Mouse (Mus musculus) midbrain, embryonic 12.5 days (tissue): ENCODE results near the gene Kdm1a. TPM values are rescaled to one million over a fixed set of nuclear protein-coding genes. Genes with fewer than 3 reads are reported as not detected.
A peak's percentile ranks its signal among the peaks of the same experiment; 100 is the strongest.

ENCODE experiments used
- ATAC-seq: fragments of 200-750 bp; cut with Nextera tagmentation; 2 replicates; pipeline ENCODE4 v1.8.0; 2017; ENCODE audit warnings: low read depth, moderate TSS enrichment, moderate library complexity; ENCODE audit not compliant: low FRiP score
- H3K27ac ChIP-seq: fragments of 300-500 bp; sonication (generic); replicated peaks from 2 replicates; pipeline ENCODE4 v1.5.1; 2016; ENCODE audit warnings: mild to moderate bottlenecking
- H3K27me3 ChIP-seq: fragments of 300-500 bp; sonication (generic); 2 replicates; pipeline ENCODE4 v1.6.1; 2016; ENCODE audit warnings: mild to moderate bottlenecking
- H3K36me3 ChIP-seq: fragments of 300-500 bp; sonication (generic); 2 replicates; pipeline ENCODE4 v1.6.1; 2016
- H3K4me1 ChIP-seq: fragments of 300-500 bp; sonication (generic); 2 replicates; pipeline ENCODE4 v1.6.1; 2016
- H3K4me2 ChIP-seq: fragments of 300-500 bp; sonication (generic); replicated peaks from 2 replicates; pipeline ENCODE4 v1.6.1; 2016; ENCODE audit warnings: mild to moderate bottlenecking, moderate library complexity
- H3K4me3 ChIP-seq: fragments of 300-500 bp; sonication (generic); 2 replicates; pipeline ENCODE4 v1.5.1; 2016; ENCODE audit warnings: mild to moderate bottlenecking
- H3K9ac ChIP-seq: fragments of 300-500 bp; sonication (generic); replicated peaks from 2 replicates; pipeline ENCODE4 v1.6.1; 2016; ENCODE audit warnings: mild to moderate bottlenecking, moderate library complexity
- H3K9me3 ChIP-seq: fragments of 300-500 bp; sonication (generic); 2 replicates; pipeline ENCODE4 v1.6.1; 2016; ENCODE audit warnings: mild to moderate bottlenecking
- WGBS: fragments of 180-500 bp; shearing (Covaris S2); methylation state at CpG from one replicate; pipeline ENCODE4 v1.1.7; 2016; 5-methylcytosine and 5-hydroxymethylcytosine counted together
- polyA plus RNA-seq: library from polyadenylated mRNA; unstranded; fragments of >200 nt; fragmentation: Nextera tagmentation; extraction: Ambion mirVana; gene quantifications from 2 replicates; pipeline ENCODE4 v1.2.1, GENCODE M21; 2016

The Kdm1a gene
- polyA plus RNA-seq, 1 experiment from 2014 or later: 113 TPM

DNA sequence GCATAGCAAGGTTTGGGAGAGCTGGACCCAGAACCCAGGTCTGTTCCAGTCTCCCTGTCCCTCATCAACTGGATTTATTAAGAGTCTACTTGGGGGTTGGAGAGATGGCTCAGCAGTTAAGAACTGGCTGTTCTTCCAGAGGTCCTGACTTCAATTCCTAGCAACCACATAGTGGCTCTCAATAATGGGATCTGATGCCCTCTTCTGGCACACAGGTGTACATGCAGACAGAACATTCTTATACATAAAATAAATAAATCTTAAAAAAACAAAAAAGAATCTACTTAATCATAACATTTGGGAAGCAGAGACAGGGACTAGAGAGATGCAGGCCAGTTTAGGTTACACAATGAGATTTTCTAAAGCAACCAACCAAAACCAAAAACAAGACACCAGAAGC is 33.5 kb upstream of the Kdm1a start:
- peaks cover 34% of the 10 kb centered on the region for H3K27me3 ChIP-seq
- H3K9ac ChIP-seq: no peak overlapping the region
- H3K4me3 ChIP-seq: no peak overlapping the region
- peaks cover 30% of the 10 kb centered on the region for H3K4me1 ChIP-seq
- H3K27ac ChIP-seq: no peak overlapping the region
- H3K4me2 ChIP-seq: no peak overlapping the region
- no peaks in the 10 kb centered on the region for H3K36me3 ChIP-seq
- H3K9me3 ChIP-seq: no peaks in the 10 kb centered on the region
- ATAC-seq: no peak

DNA sequence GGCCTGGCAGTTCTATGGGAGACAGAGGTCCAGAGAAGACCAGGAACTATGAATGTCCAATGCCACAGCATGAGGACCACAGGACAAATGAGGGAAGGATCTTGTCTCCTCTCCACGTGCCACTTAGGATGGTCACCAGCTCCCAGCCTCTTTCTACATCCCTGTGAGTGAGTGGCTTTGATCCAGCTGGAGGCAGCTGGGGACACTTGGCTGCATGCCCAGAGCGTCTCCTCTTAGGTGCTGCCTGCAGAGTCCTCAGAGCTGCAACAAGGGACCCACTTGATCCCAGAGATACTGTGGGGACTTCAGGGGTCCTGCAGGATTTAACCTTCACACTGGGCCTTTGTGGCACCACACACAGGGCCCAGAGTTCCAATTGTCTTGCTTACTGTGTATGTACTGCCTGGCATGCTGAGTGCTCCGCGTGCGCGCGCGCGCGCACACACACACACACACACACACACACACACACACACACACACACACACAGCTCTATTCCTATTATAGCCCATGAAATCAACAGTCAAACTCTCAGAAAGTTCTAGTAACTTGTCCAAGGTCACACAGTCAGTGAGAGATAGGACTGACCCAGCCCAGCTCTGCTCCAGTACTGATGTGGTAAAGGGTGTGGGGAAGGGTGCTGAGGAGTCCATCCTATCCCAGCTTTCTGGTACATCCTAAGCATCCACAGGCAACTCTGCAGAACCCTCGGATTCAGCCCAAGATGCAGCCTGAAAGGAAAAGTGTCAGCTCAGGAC is 28.9 kb upstream of the Kdm1a start:
- no peak for ATAC-seq
- H3K27ac ChIP-seq: no peak overlapping the region

DNA sequence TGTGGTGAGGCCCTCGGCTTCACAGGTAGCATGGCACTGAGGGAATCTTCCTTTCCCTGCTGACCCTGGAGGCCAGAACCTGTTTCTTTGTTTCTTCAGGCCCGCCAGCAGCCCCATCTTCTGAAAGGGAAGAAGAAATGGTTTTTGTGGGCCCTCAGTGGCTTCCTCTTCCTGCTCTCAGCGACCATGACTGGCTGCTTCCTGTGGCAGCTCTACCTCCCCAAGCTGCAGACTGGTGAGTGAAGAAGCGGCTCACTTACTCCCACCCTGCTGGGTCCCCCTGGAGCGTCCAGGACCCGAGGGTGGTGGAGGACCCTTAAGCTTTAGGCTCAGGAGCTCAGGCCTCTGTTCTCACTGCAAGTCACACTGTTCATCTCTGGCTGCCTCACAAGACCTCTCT is 24.1 kb upstream of the Kdm1a start:
- Histone ChIP-seq H3K27me3 (peaks cover 4% of the 10 kb centered on the region; the same call in 1 of the 2 replicates), H3K9ac (no peak overlapping the region), H3K4me2 (no peak overlapping the region), H3K9me3 (no peaks in the 10 kb centered on the region), H3K27ac (no peak overlapping the region), H3K4me3 (no peak overlapping the region), H3K36me3 (no peaks in the 10 kb centered on the region), H3K4me1 (0 out of 2 replicates have a peak, but pooled peaks cover 7% of the 10 kb centered on the region)
- 80% methylated on average over 6 of the region's 6 CpGs for WGBS
- no peak for ATAC-seq

More for the DNA sequence above, 28.9 kb upstream of the Kdm1a start:
- no peak overlapping the region for H3K4me3 ChIP-seq
- 0 out of 2 replicates have a peak, but pooled peaks cover 7% of the 10 kb centered on the region for H3K4me1 ChIP-seq
- H3K27me3 ChIP-seq: peaks cover 11% of the 10 kb centered on the region
- H3K9ac ChIP-seq: no peak overlapping the region
- no peaks in the 10 kb centered on the region for H3K9me3 ChIP-seq
- H3K36me3 ChIP-seq: no peaks in the 10 kb centered on the region
- H3K4me2 ChIP-seq: no peak overlapping the region
- 87% methylated on average over 11 of the region's 11 CpGs for whole genome bisulfite sequencing

DNA sequence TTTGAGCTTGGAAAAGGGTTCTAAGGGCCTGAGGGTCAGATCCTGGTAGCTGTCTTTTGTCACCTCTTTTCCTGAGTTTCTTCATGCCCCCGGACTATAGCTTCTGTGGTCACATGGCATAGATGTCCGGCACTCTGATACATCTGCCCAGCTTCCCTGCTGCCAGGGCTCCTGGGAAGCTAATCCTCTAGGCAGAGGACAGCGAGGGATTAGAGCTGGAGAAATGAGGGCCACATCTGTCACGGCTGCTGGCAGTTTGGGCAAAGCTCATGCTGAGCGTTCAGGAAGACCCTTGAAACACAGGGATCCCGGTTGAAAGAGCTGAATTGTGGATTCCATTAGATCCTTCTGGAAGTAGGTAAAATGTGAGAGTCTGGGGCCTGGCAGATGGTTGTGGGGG is 19.9 kb upstream of the Kdm1a start, which contains the start of gene Lactbl1:
TSS of gene Lactbl1 (plus strand) at position 234 of the 400 bp plus-strand sequence.
- WGBS: 25% methylated on average over 6 of the region's 6 CpGs
- H3K27ac ChIP-seq: no peak within 1 kb of the TSS
- H3K4me2 ChIP-seq: no peak within 1 kb of the TSS
- no peak within 1 kb of the TSS for H3K4me3 ChIP-seq
- peaks cover 10% of the 10 kb centered on the region; the same call in 1 of the 2 replicates for H3K4me1 ChIP-seq
- no peaks in the 10 kb centered on the region for H3K36me3 ChIP-seq
- 0 out of 2 replicates have a peak, but pooled peaks cover 4% of the 10 kb centered on the region for H3K27me3 ChIP-seq
- ATAC-seq: no peak
- 0 out of 2 replicates have a peak within 1 kb of the TSS, but pooled peaks have one; percentile 43 for H3K9ac ChIP-seq
- no peaks in the 10 kb centered on the region for H3K9me3 ChIP-seq

DNA sequence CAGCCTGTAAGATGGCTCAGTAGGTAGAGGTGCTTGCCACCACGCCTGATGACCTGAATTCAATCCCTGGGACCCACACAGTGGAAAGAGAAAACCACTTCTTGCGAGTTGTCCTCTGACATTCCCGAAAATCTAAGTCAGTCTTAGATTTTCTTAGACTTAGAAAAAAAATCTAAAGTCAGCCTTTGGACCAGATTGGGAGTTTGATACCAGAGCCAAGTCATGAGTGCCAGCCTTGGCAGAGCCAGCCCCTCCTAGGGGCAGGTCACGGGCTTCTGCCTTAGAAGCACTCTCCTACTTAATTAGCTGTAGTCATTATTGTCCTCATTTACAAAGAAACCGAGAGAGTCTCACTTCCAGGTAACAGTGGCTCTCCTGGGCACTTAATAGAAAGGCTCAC is 19.4 kb upstream of the Kdm1a start:
- H3K27ac ChIP-seq: no peak overlapping the region
- H3K4me3 ChIP-seq: no peak overlapping the region
- H3K4me1 ChIP-seq: peaks cover 9% of the 10 kb centered on the region; the same call in 1 of the 2 replicates
- H3K36me3 ChIP-seq: no peaks in the 10 kb centered on the region
- H3K9ac ChIP-seq: no peak overlapping the region
- H3K27me3 ChIP-seq: 0 out of 2 replicates have a peak, but pooled peaks cover 4% of the 10 kb centered on the region
- 50% methylated on average over 5 of the region's 5 CpGs for WGBS
- no peaks in the 10 kb centered on the region for H3K9me3 ChIP-seq
- no peak overlapping the region for H3K4me2 ChIP-seq
- ATAC-seq: no peak

DNA sequence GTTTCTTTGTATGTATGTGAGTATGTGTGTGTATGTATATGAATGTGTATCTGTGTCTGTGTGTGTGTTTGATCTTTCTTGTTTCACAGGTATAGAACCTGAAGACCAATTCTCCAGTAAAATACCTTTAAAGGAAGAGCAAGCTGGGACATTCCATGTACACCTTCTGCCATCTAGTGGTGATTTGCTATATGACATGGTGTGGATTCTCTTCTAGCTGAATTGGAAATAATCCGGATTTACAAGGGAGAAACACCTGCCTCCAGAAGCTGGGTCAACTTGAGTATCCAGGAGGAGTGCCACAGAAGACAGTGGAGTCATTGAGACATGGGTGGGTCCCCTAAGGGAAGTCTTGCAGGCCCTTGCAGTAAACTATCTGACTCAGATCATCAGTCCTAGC is 18.8 kb upstream of the Kdm1a start:
- Histone ChIP-seq H3K36me3 (no peaks in the 10 kb centered on the region), H3K9ac (no peak overlapping the region), H3K27ac (no peak overlapping the region), H3K4me1 (peaks cover 9% of the 10 kb centered on the region; the same call in 1 of the 2 replicates), H3K4me3 (no peak overlapping the region), H3K27me3 (0 out of 2 replicates have a peak, but pooled peaks cover 4% of the 10 kb centered on the region), H3K9me3 (no peaks in the 10 kb centered on the region), H3K4me2 (no peak overlapping the region)
- 0% methylated on average over 1 of the region's 1 CpGs for WGBS
- no peak for ATAC-seq

DNA sequence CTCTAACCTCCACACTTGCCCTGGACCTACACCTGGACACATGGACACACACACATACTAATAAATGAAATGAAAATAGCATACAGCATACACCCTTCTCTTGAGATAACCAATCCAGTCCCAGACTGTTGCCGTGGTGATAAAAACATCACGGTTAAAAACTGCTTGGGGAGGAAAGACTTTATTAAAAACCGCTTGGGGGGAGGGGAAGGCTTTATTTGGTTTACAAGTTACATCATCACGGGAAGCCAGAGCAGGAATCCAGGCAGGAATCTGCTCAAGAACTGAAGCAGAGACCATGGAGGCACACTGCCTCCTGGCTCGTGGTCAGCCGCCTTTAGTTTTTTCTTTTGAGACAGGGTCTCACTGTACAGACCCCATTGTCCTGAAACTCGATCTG is 11.1 kb upstream of the Kdm1a start:
- no peak overlapping the region for H3K4me2 ChIP-seq
- 0 out of 2 replicates have a peak, but pooled peaks cover under 1% of the 10 kb centered on the region for H3K4me1 ChIP-seq
- 67% methylated on average over 7 of the region's 7 CpGs for WGBS
- H3K27ac ChIP-seq: no peak overlapping the region
- no peaks in the 10 kb centered on the region for H3K36me3 ChIP-seq
- no peaks in the 10 kb centered on the region for H3K27me3 ChIP-seq
- no peak for ATAC-seq
- H3K4me3 ChIP-seq: no peak overlapping the region
- H3K9me3 ChIP-seq: no peaks in the 10 kb centered on the region
- H3K9ac ChIP-seq: no peak overlapping the region

DNA sequence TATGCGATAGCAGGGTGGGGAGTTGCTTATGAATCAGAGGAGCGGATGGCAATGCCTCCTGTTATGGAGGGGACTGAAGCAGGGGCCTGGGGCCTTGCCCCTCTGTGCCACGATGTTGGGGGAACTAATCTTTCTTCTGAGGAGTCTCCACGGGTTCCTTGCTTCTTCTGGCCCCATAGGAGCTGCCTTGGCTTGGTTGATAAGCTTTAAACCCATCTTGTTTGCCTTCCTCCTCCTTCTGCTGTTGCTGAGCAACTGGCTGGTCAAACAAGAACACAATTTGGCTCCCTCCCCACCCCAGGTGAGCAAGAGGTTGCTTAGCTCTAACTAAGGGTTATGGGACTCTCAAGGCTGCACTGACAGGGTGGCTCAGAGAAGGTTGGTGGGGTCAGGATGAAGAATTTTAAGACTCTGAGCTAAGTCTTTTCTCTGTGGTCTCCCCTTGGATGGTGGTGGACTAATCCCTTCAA is 7.9 kb upstream of the Kdm1a start, which contains the start of gene Tex46:
TSS of gene Tex46 (plus strand) at position 51 of the 470 bp plus-strand sequence.
- Histone ChIP-seq H3K4me1 (no peaks in the 10 kb centered on the region), H3K36me3 (no peaks in the 10 kb centered on the region), H3K4me2 (no peak within 1 kb of the TSS), H3K4me3 (no peak within 1 kb of the TSS), H3K9ac (no peak within 1 kb of the TSS), H3K27me3 (no peaks in the 10 kb centered on the region), H3K27ac (no peak within 1 kb of the TSS), H3K9me3 (no peaks in the 10 kb centered on the region)
- ATAC-seq: no peak
- 69% methylated on average over 4 of the region's 4 CpGs for WGBS

DNA sequence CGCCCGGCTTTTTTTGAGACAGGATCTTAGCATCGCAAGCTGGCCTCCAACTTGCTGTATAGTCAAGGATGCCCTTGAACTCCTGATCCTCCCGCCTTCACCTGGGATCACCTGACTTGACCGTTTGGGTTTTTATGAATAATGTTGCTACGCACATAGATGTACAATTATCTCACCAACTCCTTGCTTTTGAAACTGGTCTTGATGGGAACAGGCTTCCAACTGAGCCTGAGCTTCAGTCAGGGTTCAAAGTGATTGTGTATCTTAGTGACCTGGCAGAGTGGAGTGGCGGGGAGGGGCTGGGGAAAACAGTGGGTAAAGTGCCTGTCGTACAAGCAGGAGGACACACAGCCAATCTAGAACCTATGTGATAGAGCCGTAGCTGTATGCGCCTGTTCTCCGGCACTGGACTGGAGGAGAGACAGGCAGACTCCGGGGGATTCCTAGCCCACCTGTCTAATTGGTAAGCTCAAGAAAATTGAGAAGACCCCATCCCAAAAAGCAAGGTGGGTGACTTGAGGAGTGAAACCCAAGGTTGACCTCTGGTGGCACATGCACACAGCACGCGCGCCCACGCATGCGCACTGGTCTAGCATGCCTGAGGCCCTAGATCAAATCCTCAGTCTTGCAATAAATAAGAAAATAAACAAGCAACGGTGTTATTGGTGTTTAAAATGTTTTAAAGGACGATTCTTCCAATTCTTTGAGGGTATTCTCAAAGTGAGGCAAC is 3.4 kb upstream of the Kdm1a start:
- ATAC-seq: no peak

DNA sequence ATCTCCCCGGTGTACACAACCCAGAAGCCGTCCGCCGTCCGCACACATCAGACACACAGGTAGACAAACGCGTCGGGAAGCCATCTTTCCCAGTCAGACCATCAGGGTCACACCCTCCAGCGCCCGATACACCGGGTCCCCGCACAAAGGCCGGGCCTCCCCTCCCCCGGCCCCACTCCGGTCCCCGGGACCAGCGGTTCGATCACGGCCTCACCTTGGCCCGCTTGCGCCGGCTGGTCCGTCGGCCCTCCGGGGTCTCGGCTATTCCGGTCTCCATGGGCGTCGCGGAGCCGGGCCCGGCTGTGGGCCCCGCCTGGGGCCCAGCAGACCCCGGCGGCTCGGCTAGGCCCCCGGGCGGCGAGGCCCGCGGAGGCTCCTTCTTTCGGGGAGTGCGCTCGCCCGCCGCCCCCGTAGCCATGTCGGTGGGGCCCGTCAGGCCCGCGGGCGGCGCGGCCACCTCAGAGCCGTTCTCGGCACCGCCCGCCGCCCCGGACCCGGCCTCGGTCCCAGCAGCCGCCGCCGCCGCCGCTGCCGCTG is 437 bp downstream of the Kdm1a start:
- Histone ChIP-seq H3K36me3 (peaks cover 4% of the 10 kb centered on the region; the same call in 1 of the 2 replicates), H3K4me3 (peak overlapping the region; percentile 99), H3K4me2 (peak overlapping the region; percentile 70), H3K9me3 (no peaks in the 10 kb centered on the region), H3K4me1 (peaks cover 12% of the 10 kb centered on the region), H3K9ac (peak overlapping the region; percentile 100), H3K27me3 (no peaks in the 10 kb centered on the region), H3K27ac (peak overlapping the region; percentile 97)
- peak; percentile 74 for ATAC-seq
- under 1% methylated on average over 64 of the region's 68 CpGs for WGBS

More for the DNA sequence above, 3.4 kb upstream of the Kdm1a start:
- Histone ChIP-seq H3K27me3 (no peaks in the 10 kb centered on the region), H3K27ac (no peak overlapping the region), H3K4me2 (no peak overlapping the region), H3K4me1 (peaks cover 3% of the 10 kb centered on the region), H3K9ac (no peak overlapping the region), H3K36me3 (no peaks in the 10 kb centered on the region), H3K4me3 (no peak overlapping the region), H3K9me3 (no peaks in the 10 kb centered on the region)
- 91% methylated on average over 19 of the region's 19 CpGs for WGBS

DNA sequence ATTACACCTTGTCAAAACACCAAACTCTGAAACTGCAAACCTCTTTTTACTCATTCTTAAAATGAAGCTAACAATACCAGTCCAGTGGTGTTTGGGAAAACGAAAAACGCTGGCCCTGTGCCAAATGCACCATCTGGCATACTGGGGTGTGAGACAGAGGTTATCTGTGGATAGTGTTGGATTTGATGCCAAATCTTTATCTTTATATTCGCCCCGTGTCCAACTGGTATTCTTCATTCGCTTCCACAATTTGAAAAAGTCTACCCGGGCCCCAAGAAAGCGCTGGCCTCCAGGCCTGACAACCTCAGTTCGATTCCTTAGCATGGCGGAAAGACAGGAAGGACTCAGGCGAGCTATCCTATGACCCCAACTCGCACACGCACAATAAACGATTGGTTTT is 1.0 kb downstream of the Kdm1a start:
- WGBS: 3% methylated on average over 13 of the region's 13 CpGs
- ATAC-seq: no peak
- H3K27ac ChIP-seq: peak overlapping the region; percentile 97
- no peaks in the 10 kb centered on the region for H3K9me3 ChIP-seq
- H3K9ac ChIP-seq: peak overlapping the region; percentile 100
- H3K4me2 ChIP-seq: peak overlapping the region; percentile 70
- H3K27me3 ChIP-seq: no peaks in the 10 kb centered on the region
- H3K36me3 ChIP-seq: peaks cover 4% of the 10 kb centered on the region; the same call in 1 of the 2 replicates
- peaks cover 12% of the 10 kb centered on the region for H3K4me1 ChIP-seq
- H3K4me3 ChIP-seq: peak overlapping the region; percentile 99
